Mouse (Mus musculus) stomach, embryonic 16.5 days (tissue): ENCODE data around the gene Dhx9. TPM values are rescaled to one million over a fixed set of nuclear protein-coding genes. Genes with fewer than 3 reads are reported as not detected.

ENCODE experiments used
- polyA plus RNA-seq: library from polyadenylated mRNA; unstranded; fragments of >200 nt; fragmentation: Nextera tagmentation; extraction: Ambion mirVana; gene quantifications from 2 replicates; pipeline ENCODE4 v1.2.1, GENCODE M21; 2015

Gene Dhx9
- polyA plus RNA-seq, 1 experiment from 2014 or later, result 22.0 TPM

Other genes starting within 250 kb of the Dhx9 start
- gene Lamc1, start 154.9 kb downstream of the Dhx9 start, polyA plus RNA-seq, result 63.4 and 68.0 TPM in 2 replicates
- 0.30 TPM in 1 of 2 replicates, not detected in the other for gene Shcbp1l, start 62.5 kb downstream of the Dhx9 start, polyA plus RNA-seq
- gene Npl, start 62.4 kb upstream of the Dhx9 start, polyA plus RNA-seq, result 22.6 and 27.9 TPM in 2 replicates
- gene Rgs8, start 165.4 kb upstream of the Dhx9 start, polyA plus RNA-seq, result 0.32 and 0.50 TPM in 2 replicates